Mouse (Mus musculus): Measurements from ENCODE around the gene Fam180a.
"Not testable (repeated sequence)": the region's sequence is repeated elsewhere in the genome, so short reads cannot be mapped to it uniquely, and the experiment has no call there.

Fam180a gene

DNA sequence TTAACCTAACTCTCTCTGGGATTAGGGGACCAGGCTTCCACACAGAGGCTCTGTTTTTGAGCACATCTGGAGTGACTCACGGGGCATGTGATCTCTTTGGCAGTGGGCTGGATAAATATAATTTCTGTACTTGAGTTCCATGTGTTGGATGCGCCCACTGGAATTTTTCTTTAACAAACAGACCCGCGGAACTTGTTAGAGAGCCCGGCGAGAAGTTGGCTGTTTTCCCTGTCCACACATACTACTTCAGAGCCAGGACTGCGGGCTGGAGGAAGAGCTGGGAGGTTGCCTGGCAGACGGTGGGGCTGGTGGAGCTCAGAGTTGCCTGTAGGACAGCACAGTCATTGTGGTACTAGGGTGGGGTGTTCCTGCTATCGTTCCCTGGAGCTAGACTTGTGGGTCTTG lies at the start of gene Fam180a:
Fam180a (minus strand) TSS at position 31 of the 405 bp plus-strand sequence.
- no peak for DNase-seq

DNA sequence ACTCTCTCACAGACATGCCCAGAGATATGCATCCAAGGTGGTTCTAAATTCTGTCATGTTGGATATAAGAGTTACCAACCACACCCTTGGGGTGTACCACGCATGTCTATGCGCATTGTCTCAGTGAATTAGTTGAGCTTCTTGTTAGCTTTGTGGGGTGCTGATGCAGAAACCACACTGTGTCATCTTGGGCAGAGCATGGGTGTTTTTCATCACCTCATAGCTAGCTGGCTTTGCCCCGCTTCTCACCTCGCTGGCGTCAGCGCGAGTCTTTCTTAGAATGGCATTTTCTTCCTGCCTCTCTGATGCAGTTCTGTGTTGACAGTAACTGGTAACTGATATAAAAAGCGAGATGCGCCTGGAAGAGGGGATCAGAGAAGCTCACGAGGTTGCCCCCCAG lies 48.1 kb upstream of the Fam180a start:
- no peak for DNase-seq

DNA sequence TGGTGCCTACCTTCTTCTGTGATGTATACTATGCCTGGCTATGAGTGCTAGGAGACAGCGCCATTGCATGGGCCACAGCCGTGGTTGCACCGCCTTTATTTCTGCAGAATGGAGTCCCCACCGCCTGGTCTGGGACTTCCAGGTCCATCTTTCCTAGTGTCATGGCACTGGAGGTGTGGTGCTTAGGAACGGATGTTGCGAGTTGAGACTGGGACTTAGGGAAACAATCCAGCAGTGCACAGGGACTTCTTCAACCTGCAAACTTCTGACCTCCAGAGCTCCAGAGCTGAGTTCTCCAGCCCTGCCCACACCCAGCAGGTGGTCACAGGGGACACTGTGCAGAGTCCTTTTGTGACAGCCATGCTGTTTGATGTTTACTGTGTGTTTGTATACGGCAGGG lies 44.4 kb upstream of the Fam180a start:
- DNase-seq, result no peak

DNA sequence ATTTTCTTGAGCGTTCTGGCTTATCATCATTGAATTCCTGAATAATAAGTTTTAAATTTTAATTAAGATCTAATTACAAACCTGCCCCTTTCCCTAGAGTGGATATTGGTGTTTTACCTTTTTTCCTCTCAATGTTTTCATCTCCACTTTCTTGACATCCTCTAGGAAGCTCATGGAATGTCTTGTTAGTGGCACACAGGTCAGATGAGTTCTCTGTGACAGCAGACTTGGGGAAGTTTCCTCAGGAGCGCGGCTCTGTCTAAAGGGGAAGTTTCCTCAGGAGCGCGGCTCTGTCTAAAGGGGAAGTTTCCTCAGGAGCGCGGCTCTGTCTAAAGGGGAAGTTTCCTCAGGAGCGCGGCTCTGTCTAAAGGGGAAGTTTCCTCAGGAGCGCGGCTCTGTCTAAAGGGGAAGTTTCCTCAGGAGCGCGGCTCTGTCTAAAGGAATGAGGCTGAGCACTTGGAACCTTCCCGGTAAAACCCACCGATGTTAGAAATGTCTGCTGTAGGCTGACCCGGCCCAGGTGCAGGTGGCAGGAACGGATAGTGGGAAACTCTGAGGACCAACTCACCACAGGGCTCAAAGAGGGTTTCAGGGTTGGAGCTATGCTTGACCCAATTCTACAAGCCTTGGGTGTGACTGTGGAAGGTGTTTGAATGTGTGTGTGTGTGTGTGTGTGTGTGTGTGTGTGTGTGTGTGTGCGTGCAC lies 43.8 kb upstream of the Fam180a start:
- not testable (repeated sequence) for DNase-seq

DNA sequence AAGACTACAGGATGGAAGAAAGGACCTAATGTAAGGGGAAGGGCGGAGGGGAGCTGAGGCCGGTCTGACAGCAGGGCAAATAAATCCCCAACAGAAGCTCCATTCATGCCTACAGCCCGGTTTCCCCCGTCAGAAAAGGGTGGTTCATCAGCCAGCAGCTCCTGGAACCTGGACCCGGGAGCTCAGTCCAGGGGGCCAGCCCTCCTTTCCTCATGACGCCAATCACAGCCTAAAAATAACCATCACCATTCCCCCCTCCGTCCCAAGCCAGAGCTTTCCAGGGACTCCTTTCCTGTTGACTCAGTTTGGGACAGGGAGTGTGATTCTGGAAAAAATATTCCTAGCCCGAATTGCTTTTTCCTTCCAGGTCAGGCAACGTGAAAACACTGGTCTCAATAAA lies 36.7 kb upstream of the Fam180a start:
- no peak for DNase-seq

DNA sequence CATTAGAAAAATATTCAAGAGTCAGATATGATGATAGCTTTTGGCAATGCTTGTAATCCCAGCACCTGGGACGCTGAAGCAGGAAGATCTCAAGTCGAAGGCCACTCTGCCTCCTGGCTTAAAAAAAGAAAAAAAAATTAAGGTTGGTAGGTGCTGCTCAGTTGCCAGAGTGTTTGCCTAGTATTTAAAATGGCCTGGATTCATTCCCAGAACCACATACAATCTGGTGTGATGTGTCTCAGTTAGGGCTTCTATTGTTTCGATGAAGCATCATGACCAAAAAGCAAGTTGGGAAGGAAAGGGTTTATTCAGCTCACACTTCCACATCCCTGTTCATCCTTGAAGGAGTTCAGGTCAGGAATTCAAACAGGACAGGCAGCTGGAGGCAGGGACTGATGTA lies 29.4 kb upstream of the Fam180a start:
- DNase-seq, result no peak

DNA sequence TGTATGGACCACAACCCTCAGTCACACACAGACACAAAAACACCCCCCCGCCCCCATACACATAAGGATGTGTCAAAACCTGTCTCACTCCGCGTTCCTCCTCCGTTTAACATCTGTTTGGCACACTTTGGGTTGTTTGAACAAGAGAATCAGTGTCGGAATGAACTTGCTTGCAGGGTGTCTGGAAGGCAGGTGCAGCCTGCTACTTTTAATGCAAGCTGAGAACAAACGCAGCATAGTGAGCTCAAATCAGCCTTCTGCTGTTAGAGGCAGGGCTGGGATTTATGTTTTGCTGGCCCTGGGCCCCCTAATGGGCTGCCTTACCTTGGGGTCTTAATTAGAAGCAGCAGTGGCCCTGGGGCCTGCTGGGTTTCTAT lies 28.7 kb upstream of the Fam180a start:
- peak; percentile 19 for DNase-seq

DNA sequence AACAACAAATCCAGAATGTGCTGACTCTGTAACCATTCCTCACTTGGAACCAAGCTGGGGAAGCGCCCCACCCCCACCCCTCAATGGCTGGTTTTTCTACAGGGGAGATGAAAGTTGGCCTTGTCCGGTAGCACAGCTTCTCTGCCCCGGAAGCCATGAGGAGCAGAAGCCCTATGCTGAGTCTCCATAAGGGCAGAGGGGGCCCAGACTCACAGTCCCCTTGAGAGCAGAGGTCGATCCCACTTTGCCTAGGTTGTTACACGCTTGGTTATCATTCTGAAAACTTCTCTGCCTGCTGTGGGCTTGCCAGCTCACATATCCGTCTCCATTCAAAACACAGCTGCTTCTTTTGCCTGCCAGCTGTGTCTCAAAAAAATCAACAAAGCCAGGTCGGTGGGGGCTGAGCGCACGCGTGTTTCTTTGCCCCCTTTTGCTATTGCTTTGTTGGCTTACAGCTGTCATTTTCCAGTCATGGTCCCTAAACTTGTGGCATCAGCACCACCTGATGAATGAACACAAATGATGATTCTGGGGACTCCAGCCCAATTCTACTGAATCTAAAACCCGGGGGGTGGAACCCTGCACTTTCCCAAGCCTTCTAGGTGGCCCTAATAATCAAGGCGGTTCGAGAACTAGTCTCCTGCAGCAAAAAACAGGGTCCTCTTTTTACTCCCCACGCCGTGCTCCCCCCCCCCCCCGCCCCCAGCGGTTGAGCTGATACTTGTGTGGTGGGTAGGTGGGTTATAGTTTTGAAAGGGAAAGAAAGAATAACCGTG lies 28.1 kb upstream of the Fam180a start:
- DNase-seq, result peak; percentile 3

DNA sequence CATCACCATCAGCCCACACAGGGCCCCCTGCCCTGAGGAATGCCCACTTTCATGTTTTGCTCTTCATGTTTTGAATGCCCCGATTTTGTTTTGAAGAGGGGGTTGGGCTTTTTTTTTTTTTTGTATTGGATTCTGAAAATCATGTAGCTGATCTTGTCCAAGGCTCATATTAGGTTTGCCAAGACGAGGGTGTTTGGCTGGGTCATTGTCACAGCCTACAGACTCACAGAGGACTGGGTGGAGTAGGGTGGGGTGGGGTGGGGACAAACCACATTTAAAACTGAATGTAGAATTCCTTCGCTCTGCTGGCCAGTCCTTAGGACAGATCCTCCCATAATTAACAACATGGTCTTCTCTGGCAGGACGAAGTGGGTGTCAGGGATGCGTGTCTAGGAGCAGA lies 27.5 kb upstream of the Fam180a start:
- no peak for DNase-seq

DNA sequence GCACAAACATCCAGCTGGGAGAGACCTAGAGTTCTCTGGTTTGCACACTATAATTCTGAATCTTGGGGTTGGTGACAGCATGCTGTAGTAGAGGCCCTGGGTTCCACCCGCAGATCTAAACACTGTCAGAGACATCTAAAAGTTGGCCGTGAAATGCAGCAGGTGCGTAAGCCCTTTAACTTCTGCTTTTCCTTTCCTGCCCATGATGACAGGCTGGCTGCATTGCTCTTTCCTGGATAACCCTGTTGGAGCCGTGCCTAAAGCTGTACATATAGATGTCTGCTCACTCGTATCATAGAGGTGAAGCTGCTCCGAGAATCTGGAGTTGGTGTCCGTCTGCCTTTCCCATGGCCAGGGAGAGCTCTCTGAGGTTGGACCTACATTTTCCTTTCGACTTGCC lies 26.9 kb upstream of the Fam180a start:
- DNase-seq, result no peak

DNA sequence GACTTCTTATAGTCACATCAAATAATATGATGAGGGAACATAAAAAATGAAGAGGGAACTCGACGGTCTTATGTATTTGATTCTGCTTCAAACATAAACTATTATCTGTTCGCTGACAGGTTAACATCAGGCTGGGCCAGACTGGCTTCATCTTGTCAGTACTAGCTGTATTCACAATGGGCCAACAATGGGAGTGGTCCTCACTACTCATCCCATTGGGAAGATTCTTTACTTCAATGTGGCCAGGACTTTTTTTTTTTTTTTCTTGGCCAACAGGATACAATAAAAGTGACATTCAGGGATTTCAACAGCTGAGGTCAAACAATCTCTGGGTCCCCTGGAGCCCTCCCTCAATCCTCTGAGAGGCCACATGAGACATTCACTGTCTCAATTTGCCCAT lies 25.9 kb upstream of the Fam180a start:
- no peak for DNase-seq

DNA sequence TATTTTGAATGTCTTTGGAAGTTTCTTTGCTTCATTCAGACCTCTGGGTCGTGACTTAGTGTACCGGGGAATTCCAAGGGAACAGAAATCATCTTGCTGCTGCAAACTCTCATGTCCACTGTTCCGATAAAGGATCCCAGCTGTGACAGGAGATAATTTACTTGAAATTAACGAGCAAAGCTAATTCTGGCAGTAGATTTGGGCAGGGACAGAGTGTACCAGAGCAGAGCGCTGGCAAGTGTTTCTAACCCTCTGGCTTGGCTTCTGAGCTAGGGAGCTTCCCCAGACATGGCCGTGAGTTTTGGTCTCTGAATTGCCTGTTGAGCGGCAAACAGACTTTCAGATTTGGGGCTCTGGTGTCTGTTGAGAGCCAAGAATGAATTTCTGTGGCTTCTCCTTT lies 23.8 kb upstream of the Fam180a start:
- DNase-seq, result no peak

DNA sequence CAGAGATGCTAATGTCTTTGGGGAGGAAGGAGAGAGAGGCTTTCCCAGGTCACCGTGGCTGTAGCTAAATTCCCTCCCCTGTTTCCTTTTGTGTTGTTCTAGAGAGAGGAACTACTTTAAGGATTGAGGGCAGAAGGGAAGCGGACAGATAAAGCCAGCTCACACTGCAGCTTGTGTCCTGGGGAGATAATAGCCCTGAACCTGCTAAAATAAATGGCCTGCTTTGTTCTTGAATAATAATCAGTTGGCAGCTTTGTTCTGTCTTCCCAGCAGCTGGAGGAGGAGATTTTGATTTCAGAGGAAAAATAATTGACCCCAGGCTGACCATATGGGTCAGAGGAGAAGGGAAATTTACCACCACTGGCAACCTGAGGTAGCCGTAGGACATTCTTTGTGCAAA lies 12.7 kb upstream of the Fam180a start:
- no peak for DNase-seq

DNA sequence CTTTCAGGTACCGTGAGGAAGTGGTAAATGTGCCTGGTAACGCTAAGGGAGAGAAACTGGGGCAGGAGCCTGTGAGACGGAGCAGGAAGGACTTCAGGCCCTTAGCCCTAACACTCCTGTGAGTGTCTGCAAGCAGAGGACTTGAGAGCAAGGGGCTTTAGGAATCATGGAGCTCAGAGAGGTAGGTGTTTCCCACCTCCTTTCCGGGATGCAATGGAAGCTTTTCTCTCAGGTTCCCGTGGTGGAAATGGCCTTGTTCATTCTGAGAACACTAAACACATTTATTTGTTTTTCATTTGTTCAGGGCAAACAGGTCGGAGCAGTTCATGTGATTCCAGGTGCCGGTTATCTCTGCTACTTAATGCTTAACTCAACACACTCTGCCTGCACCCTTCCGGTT lies 11.9 kb upstream of the Fam180a start:
- DNase-seq, result no peak

DNA sequence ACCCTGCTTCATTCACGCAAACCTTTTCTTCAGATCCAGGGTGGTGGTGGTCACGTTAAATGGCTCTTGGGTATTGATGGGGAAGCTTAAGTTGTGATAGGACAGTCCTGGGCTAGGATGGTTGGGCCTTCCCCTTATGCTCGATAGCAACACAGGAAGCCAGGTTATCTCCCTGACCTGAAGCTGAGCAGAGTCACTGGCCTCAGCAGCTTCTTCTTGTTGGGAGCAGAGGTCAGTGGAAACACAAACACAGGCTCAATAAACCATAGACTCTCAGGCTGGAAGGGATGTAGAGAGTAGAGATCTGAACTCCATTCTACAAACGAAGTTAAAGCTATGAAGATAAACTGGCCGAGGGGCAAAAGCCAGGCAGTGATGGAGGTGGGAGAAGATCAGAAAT lies 9.5 kb upstream of the Fam180a start:
- DNase-seq, result no peak

DNA sequence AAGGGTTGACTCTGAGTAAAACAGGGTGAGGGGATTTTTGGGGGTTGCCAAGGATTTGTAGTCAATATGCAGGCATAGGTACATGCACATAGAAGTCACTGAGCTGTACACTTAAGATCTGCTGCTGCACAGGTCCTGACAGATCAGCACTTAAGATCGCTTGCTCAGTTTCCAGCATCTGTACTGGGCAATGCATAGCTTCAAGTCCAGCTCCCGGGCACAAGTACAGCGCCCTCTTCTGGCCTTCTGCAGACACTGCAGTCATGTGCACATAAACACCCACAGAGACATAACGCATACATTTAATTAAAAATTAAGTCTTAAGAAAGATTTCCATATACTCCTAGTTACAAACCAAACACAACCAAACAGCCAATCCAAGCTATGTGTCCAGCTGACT lies 8.3 kb upstream of the Fam180a start:
- no peak for DNase-seq

DNA sequence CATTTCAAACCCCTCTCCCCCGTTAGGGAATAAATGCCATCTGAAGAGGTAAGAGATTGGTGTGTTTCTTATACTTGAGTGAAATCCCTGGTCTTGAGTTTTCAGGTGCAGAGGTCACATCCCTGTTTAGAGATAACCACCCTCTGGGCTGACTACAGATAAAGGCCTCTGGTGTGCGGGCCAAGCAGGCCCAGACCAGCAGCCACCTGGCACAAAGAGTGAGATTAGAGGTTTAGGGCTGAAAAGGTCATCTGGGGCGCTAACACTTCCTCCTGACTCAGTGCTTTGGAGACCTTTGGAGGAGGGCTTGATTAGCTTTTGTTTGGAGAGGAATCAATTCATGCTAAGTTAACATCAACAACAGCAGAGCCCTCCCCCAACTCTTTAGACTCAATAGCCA lies 7.7 kb upstream of the Fam180a start:
- no peak for DNase-seq

DNA sequence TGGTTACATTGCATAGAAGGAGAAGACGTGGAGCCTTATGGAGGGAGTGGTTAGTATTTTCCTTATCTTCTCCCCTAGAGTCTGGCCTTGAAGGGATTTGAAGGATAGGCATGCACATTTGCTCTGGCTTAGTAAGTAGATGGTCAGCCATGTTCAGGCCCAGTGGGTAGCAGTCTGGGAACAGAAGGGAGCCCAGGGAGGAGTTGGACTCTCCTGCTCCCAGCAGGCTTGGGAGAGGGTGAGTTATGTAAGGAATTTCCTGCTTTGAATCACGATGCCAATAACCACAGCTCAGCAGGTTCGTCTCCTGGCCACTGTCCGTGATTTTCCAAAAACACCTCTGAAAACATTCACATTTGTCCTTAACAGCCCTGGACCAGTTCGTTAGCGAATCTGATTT lies 4.9 kb upstream of the Fam180a start:
- DNase-seq, result no peak

DNA sequence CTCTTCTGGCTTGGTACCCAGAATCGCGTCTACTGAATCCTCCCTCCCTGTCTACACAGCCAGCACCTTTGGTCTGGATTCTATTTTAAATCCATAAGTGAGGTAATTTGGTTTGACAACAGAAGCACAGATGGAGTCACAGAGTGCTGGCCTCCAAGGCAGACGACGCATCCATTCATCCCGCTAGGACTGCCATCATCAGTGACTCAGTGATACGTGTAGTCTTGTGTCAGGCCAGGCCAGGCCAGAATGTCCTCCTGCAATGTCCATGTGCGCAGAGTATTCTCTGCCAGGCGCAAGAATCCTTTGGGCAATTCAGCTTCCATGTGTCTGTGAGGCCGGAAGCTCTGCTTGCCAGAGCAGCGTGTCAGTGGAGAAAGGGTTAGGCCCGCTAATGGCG lies 4.0 kb upstream of the Fam180a start:
- DNase-seq, result no peak

DNA sequence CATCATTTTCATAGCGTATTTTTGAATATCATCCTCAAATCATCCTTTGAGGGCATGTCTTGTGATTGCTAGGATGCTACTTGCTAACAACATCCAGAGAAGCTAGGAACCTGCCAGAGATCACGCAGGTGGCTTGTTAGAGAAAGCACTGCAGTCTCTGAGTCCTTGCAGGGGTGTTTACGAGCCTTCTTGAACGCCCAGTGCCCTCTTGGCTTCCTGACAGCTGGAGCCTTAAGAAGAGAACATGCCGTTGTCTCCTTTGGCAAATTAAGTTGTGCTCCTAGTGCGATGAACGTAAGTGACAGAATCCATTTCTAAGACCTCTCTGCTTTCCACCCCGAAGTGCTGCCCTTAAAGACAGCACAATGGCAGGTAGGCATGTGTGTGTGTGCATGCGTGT lies 1.6 kb downstream of the Fam180a start:
- no peak for DNase-seq

DNA sequence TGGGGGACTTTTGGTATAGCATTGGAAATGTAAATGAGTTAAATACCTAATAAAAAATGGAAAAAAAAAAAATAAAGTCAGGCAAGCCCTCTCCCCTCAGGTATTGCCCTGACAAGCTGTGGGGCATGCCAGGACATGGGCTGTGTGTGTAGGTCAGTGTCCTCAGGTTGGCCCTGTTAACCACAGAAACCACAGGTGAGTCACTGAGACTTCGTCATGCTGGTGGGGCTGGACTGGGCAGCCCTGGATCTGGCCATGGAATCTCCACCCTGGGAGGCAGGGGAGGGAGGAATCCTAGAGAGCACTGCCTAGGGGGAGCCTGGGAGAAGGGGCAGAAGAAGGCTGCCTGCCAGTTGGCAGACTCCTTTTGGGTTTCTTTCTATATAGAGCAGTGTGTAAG lies 2.9 kb downstream of the Fam180a start:
- DNase-seq, result no peak

DNA sequence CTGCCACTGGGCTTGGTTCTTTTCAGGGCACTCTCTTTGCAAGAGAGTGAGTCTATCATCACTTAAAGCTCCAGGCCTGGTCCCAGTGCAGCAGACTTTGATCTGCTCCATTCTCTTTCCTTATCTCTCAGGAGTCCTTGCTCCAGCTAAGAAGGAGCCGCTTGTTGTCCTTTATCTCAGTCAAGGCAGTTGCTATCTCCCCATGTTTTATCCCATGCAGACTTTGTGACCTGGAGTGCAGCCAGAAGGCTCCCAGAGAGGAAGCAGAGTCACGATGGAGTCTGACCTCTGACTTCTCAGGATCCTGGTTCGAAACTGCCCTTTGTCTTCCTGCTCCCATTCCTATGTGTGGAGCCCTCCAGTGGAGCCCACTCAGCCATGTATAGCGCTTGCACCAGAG lies 4.8 kb downstream of the Fam180a start:
- DNase-seq, result no peak

DNA sequence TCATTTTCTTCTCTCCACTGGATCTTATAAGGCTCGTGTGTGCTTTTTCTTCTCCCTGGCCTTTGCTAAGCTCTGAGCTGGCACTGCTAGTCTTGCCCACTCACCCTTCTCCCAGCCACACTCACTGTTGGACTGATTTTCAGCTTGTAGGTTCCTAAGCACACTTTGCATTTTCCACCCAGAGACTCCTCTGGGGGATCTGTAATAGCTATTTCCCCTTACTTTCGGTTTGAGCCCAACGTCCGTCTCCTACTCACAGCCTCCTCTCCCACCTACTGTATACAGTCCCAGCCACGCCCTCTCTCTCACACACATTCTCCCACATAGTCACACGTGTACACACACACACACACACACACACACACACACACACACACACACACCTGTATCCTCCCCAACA lies 6.1 kb downstream of the Fam180a start:
- no peak for DNase-seq

DNA sequence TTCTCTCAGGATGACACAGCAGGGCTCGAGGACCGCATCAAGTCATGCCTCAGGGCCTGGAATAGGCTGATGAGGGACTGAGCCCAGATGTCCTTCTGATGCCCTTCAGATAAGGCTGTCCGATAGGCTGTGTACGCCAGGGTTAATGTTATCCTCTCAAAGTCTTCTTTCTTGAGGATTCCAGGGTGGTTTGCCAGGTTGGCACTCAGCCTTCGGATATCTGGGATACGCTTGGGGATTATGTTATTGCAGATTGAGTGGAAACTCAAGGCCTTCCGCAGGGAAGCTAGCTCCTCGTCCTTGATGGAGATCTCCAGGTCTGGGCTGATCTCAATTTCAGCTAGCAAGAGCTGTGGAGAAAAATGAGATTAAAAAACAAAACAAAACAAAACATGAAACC lies 12.4 kb downstream of the Fam180a start:
- DNase-seq, result no peak

DNA sequence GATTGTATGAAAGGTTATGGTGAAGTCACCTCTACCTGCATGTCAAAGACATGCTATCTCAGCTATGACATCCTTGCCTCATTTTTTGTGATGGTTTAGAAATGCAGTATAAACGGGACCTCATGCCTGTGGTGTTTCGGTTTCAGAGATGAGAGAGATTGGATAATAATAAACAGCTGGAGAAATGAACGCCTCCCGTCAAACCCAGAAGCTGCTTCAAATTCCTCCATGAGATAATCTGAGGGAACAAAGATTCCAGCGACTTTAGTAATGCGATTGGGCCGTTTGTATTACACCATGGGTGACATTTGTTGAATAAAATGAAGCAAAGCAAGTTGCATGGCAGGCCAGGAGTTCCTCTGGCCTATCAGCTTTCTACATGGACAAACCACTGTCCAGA lies 16.5 kb downstream of the Fam180a start:
- no peak for DNase-seq
